Mouse (Mus musculus) adrenal gland, adult 18-20 months (tissue): ENCODE measurements around the gene Gm21366. TPM values are rescaled to one million over a fixed set of nuclear protein-coding genes. Genes with fewer than 3 reads are reported as not detected.
"Not testable (repeated sequence)": the region's sequence is repeated elsewhere in the genome, so short reads cannot be mapped to it uniquely, and the experiment has no call there.

ENCODE experiments used
- DNase-seq, 2 experiments: peaks; one replicate each; pipeline ENCODE4 v3.0.0; 2021 to 2022; ENCODE audit warnings: low spot score in 2 of 2
- long read RNA-seq, 2 experiments: library from polyadenylated mRNA; stranded (forward); transcript quantifications; one replicate each; pipeline ENCODE4 v2.0.0; 2021
- total RNA-seq, 2 experiments: library from RNA; stranded (reverse); gene quantifications; 1 replicate in 1 of 2; 2 replicates in 1 of 2; pipeline ENCODE4 v1.2.3; 2021

The Gm21366 gene
- total RNA-seq, result not detected
- long read RNA-seq, experiment 1, result 0 reads
- long read RNA-seq, experiment 2, result 0 reads

- not testable (repeated sequence) for DNase-seq
Observed at GRCm38 (mm10) chrY:22861156-22861555, at the start of gene Gm21366. TSS of gene Gm21366 (minus strand) at chrY:22861256.
